Mouse (Mus musculus) hindbrain, embryonic 10.5 days (tissue): ENCODE results near the gene Snf8. TPM values are rescaled to one million over a fixed set of nuclear protein-coding genes. Genes with fewer than 3 reads are reported as not detected.

Experiments used
- DNase-seq: peaks from one replicate; pipeline ENCODE4 v3.0.0-alpha.2; 2017; ENCODE audit warnings: low spot score
- H3K27ac ChIP-seq: fragments of 300-500 bp; sonication (generic); 2 replicates; pipeline ENCODE4 v1.5.1; 2016; ENCODE audit warnings: mild to moderate bottlenecking, moderate library complexity
- H3K27me3 ChIP-seq: fragments of 300-500 bp; sonication (generic); 2 replicates; pipeline ENCODE4 v1.6.1; 2016; ENCODE audit warnings: mild to moderate bottlenecking; ENCODE audit not compliant: poor library complexity, insufficient read depth, severe bottlenecking
- H3K36me3 ChIP-seq: fragments of 300-500 bp; sonication (generic); 2 replicates; pipeline ENCODE4 v1.6.1; 2016; ENCODE audit warnings: mild to moderate bottlenecking, moderate library complexity
- H3K4me1 ChIP-seq: fragments of 300-500 bp; sonication (generic); replicated peaks from 2 replicates; pipeline ENCODE4 v1.6.1; 2016; ENCODE audit warnings: mild to moderate bottlenecking
- H3K4me3 ChIP-seq: fragments of 300-500 bp; sonication (generic); 2 replicates; pipeline ENCODE4 v1.5.1; 2016; ENCODE audit warnings: mild to moderate bottlenecking, moderate library complexity
- H3K9me3 ChIP-seq: fragments of 300-500 bp; sonication (generic); 2 replicates; pipeline ENCODE4 v1.6.1; 2016; ENCODE audit warnings: mild to moderate bottlenecking, moderate library complexity
- WGBS: fragments of 180-500 bp; shearing (Covaris S2); methylation state at CpG from one replicate; pipeline ENCODE4 v1.1.7; 2016; 5-methylcytosine and 5-hydroxymethylcytosine counted together
- polyA plus RNA-seq: library from polyadenylated mRNA; unstranded; fragments of >200 nt; fragmentation: Nextera tagmentation; extraction: Ambion mirVana; gene quantifications from 2 replicates; pipeline ENCODE4 v1.2.1, GENCODE M21; 2016

Gene Snf8
- polyA plus RNA-seq, 1 experiment from 2014 or later = 126 TPM

DNA sequence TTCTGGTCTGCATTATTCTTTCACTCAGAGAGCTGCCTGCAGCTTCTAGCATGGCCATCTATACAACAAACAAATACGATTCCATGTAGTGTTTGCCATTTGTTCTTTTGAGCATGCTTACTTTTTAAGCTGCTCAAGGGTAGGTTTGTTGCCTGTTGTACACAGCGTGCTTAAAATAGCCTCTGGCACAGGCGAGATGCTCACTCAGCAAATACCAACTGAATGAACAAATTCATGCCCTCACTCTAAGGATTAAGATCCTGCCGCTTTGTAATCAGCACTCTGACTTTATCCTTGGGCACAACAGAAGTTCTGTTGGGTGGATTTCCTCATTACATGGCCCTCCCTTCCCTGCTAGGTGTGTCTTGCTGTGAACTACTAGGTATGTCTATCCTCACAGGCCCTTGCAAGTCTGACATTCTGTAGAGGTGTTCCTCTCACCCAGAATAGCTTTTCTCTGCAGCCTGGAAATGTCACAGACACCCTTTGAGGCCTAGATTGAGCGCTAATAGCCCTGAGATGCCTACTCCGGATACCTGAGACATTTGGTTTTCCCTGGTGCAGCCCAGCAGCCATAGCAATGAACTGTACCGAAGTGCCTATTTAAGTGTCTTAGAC lies 58.1 kb downstream of the Snf8 start:
- no peak overlapping the region for H3K27ac ChIP-seq
- DNase-seq = no peak
- WGBS = 50% methylated on average over 7 of the region's 7 CpGs
- no peak overlapping the region for H3K4me3 ChIP-seq
- H3K4me1 ChIP-seq = no peaks in the 10 kb centered on the region
- no peaks in the 10 kb centered on the region for H3K36me3 ChIP-seq
- H3K9me3 ChIP-seq = 0 out of 2 replicates have a peak, but pooled peaks cover 3% of the 10 kb centered on the region
- peaks cover 3% of the 10 kb centered on the region for H3K27me3 ChIP-seq

DNA sequence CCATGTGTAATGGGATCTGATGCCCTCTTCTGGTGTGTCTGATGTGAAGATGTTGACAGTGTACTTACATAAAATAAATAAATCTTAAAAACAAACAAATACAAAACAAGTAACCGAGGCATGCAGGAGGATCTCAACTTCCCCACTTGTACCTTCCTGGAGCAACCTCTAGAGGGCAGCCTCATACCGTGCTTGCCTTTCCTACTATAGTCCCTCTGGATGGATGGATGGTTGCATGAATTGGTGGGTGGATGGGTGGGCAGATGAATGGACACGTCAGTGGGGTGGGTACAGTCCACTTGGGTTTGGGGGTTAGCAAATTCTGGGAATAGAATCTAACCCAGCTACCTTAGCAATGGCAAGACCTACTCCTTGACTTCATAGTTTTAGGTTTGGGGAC lies 58.7 kb downstream of the Snf8 start:
- 10% methylated on average over 3 of the region's 3 CpGs for WGBS
- H3K27ac ChIP-seq = no peak overlapping the region
- peak; percentile 56 for DNase-seq

More for the DNA sequence above, 58.7 kb downstream of the Snf8 start:
- Histone ChIP-seq H3K4me3 (no peak overlapping the region), H3K9me3 (no peaks in the 10 kb centered on the region), H3K4me1 (no peaks in the 10 kb centered on the region), H3K36me3 (no peaks in the 10 kb centered on the region), H3K27me3 (peaks cover 8% of the 10 kb centered on the region)

Other genes starting within 250 kb of the Snf8 start
- 0.42 and 0.86 TPM in 2 replicates for gene Phospho1, start 210.4 kb upstream of the Snf8 start, polyA plus RNA-seq
- gene Gngt2, start 197.7 kb upstream of the Snf8 start, polyA plus RNA-seq = 7.9 and 8.4 TPM in 2 replicates
- gene Abi3, start 192.4 kb upstream of the Snf8 start, polyA plus RNA-seq = 3.5 and 4.4 TPM in 2 replicates
- gene B4galnt2, start 120.0 kb upstream of the Snf8 start, polyA plus RNA-seq = 0.14 and 0.39 TPM in 2 replicates
- 167 and 186 TPM in 2 replicates for gene Igf2bp1, start 28.9 kb upstream of the Snf8 start, polyA plus RNA-seq
- gene Gip, start 10.3 kb upstream of the Snf8 start, polyA plus RNA-seq = not detected in 2 replicates
- 28.6 and 28.7 TPM in 2 replicates for gene Ube2z, start 30.5 kb downstream of the Snf8 start, polyA plus RNA-seq
- 582 and 586 TPM in 2 replicates for gene Atp5g1, start 40.8 kb downstream of the Snf8 start, polyA plus RNA-seq
- not detected in 2 replicates for gene Calcoco2, start 77.1 kb downstream of the Snf8 start, polyA plus RNA-seq
- 0.08 TPM in 1 of 2 replicates, not detected in the other for gene Ttll6, start 98.9 kb downstream of the Snf8 start, polyA plus RNA-seq
- gene Hoxb13, start 159.4 kb downstream of the Snf8 start, polyA plus RNA-seq = not detected in 2 replicates
- gene Hoxb9, start 236.6 kb downstream of the Snf8 start, polyA plus RNA-seq = not detected in 2 replicates
- 0.08 TPM in 1 of 2 replicates, not detected in the other for gene Hoxb8, start 247.0 kb downstream of the Snf8 start, polyA plus RNA-seq